Mouse (Mus musculus) left cerebral cortex, postnatal 36 days (tissue): Measurements from ENCODE around the gene D1Pas1. TPM values are rescaled to one million over a fixed set of nuclear protein-coding genes. Genes with fewer than 3 reads are reported as not detected.

Experiments
- total RNA-seq, 2 experiments: library from RNA; stranded (reverse); gene quantifications; 2 replicates each; pipeline ENCODE4 v1.2.3; 2021

D1Pas1 gene
- total RNA-seq, 2 experiments from 2014 or later: not detected

Other genes starting within 250 kb of the D1Pas1 start
- gene Rrp15, start 218.1 kb upstream of the D1Pas1 start, total RNA-seq: 10 to 100 TPM; 13.7 to 13.8 TPM
- under 1 TPM in 1 of 2 experiments, not detected in 1; 0.64 TPM for gene Spata17, start 248.0 kb downstream of the D1Pas1 start, total RNA-seq
- gene Gpatch2, start 248.1 kb downstream of the D1Pas1 start, total RNA-seq: 10 to 100 TPM; 21.4 to 24.8 TPM